Comparison of ENCODE assay signal across 8 mouse cellular contexts in the genomic region with DNA sequence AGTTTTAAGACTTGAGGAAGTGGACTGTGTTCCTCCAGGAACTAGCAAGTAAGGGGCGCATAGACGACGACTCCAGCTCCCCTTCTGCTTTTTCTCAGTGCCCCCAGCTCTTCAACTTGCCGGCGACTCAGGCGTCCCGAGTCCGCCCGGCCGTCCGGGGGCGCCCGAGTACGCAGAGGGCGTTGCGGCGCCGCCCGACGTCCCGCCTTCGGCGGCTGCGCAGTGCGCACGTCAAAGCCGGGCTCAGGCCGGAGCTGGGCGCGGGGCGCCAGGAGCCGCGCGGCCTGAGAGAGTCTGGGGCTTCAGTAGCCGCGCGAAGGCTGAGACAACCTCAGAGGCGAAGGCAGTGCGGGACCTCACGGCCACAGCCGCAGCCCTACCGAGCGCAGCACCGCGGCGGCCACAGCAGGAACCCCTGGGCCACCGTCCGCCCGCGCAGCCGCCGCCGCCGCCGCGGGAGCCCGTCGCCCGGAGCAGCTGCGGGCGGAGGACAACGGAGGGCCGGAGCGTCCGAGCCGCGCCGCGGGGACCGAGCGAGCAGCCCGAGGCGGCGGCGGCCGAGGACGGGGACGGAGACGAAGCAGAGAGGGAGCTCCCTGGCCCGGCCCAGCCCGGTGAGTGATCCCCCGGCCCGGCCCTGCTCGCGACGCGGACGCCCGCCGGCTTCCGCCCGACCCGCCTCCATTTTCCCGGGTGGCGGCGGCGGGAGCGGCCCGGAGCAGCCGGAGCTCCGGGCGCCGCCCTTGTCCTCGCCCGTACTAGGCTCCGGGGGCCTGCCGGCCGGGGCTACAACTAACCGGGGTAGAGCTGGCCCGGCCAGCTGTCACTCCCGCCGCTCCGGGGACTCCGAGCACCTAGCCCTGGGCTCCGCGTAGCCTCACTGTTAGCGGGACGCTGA. TPM values are rescaled to one million over a fixed set of nuclear protein-coding genes. Genes with fewer than 3 reads are reported as not detected.
DNase-seq lines count a peak whose midpoint lies in the region; ATAC-seq and TF ChIP-seq lines count a peak whose summit lies in the region.

A gene (plus strand): TSS at position 234 of the 898 bp plus-strand sequence.

- peak; percentile 51 for TF ChIP-seq CTCF in ES-Bruce4 (IDR thresholded peaks at IDR 0.05; ENCODE audit: low read depth, low read length)

- WGBS in forebrain, embryonic 14.5 days, result under 1% methylated on average over 93 of the region's 118 CpGs
- WGBS in neural tube, embryonic 15.5 days, result under 1% methylated on average over 78 of the region's 118 CpGs

- H3K4me2 ChIP-seq in forebrain, embryonic 14.5 days (ENCODE audit: low read length), result peak within 1 kb of the TSS; percentile 75
- peak within 1 kb of the TSS; percentile 67 for H3K4me2 ChIP-seq in neural tube, embryonic 15.5 days

- peak within 1 kb of the TSS; percentile 30; the same call in 1 of the 2 replicates for H3K27ac ChIP-seq in ES-Bruce4 (ENCODE audit: insufficient read depth, low read length)
- H3K27ac ChIP-seq in forebrain, embryonic 14.5 days (ENCODE audit: low read depth, low read length), result peak within 1 kb of the TSS; percentile 95
- H3K27ac ChIP-seq in neural tube, embryonic 15.5 days (replicated peaks), result peak within 1 kb of the TSS; percentile 94

- TF ChIP-seq POLR2A in ES-Bruce4 (IDR thresholded peaks at IDR 0.05; ENCODE audit: insufficient read depth, low read length), result peak; percentile 38

- intact Hi-C loops in heart, postnatal 14 days (cut with DNase I), result loop anchor here (2.0 kb wide), 1 partner anchor 49 kb away; no protein-coding TSS in a partner anchor

- H3K4me3 ChIP-seq in ES-Bruce4 (ENCODE audit: low read depth, low read length), result peak within 1 kb of the TSS; percentile 61
- peak within 1 kb of the TSS; percentile 96 for H3K4me3 ChIP-seq in forebrain, embryonic 14.5 days (ENCODE audit: low read depth, low read length)
- peak within 1 kb of the TSS; percentile 95 for H3K4me3 ChIP-seq in neural tube, embryonic 15.5 days (replicated peaks)

- peak; percentile 87 for ATAC-seq in cerebellum, adult (ENCODE audit: insufficient number of reproducible peaks, low FRiP score, low TSS enrichment)
- ATAC-seq in forebrain, embryonic 14.5 days, result peak; percentile 96
- ATAC-seq in neural tube, embryonic 15.5 days (ENCODE audit: low FRiP score), result peak; percentile 96

- peak; percentile 93 for DNase-seq in forebrain, embryonic 14.5 days (ENCODE audit: low spot score)
- DNase-seq in heart, postnatal 14 days, result peak; percentile 94 to 96
- DNase-seq in layer of hippocampus, adult 11-12 months (ENCODE audit: low spot score), result peak; percentile 86
- DNase-seq in lung, adult 18-20 months, result peak; percentile 85 to 88
- peak; percentile 90 for DNase-seq in testis, postnatal 14 days (ENCODE audit: low spot score)

- no peaks in the 10 kb centered on the region; the same call in 1 of the 2 replicates for H3K27me3 ChIP-seq in ES-Bruce4 (ENCODE audit: control insufficient read depth, insufficient read depth, low read length, poor library complexity, severe bottlenecking)
- H3K27me3 ChIP-seq in forebrain, embryonic 14.5 days (replicated peaks; ENCODE audit: control insufficient read depth, insufficient read depth, low read length), result no peaks in the 10 kb centered on the region
- H3K27me3 ChIP-seq in neural tube, embryonic 15.5 days (replicated peaks), result no peaks in the 10 kb centered on the region

- H3K9ac ChIP-seq in ES-Bruce4 (ENCODE audit: low read depth, poor library complexity, severe bottlenecking), result peak within 1 kb of the TSS; percentile 98
- H3K9ac ChIP-seq in forebrain, embryonic 14.5 days (ENCODE audit: low read length), result peak within 1 kb of the TSS; percentile 97
- peak within 1 kb of the TSS; percentile 92 for H3K9ac ChIP-seq in neural tube, embryonic 15.5 days (replicated peaks)

- TF ChIP-seq EP300 in ES-Bruce4 (IDR thresholded peaks at IDR 0.05; ENCODE audit: insufficient read depth, low read depth, low read length), result no peak

- no peaks in the 10 kb centered on the region for H3K9me3 ChIP-seq in ES-Bruce4 (replicated peaks; ENCODE audit: control insufficient read depth, insufficient read depth, low read length, poor library complexity, severe bottlenecking)
- no peaks in the 10 kb centered on the region for H3K9me3 ChIP-seq in forebrain, embryonic 14.5 days (replicated peaks; ENCODE audit: control insufficient read depth, low read length)
- no peaks in the 10 kb centered on the region for H3K9me3 ChIP-seq in neural tube, embryonic 15.5 days (replicated peaks)

- no peaks in the 10 kb centered on the region for H3K4me1 ChIP-seq in ES-Bruce4 (ENCODE audit: control insufficient read depth, insufficient read depth, low read length)
- peaks cover 6% of the 10 kb centered on the region for H3K4me1 ChIP-seq in forebrain, embryonic 14.5 days (ENCODE audit: control insufficient read depth, insufficient read depth, low read length)
- peaks cover 24% of the 10 kb centered on the region for H3K4me1 ChIP-seq in neural tube, embryonic 15.5 days

- H3K36me3 ChIP-seq in ES-Bruce4 (ENCODE audit: control insufficient read depth, insufficient read depth, low read length, poor library complexity, severe bottlenecking), result no peaks in the 10 kb centered on the region
- no peaks in the 10 kb centered on the region; the same call in 1 of the 2 replicates for H3K36me3 ChIP-seq in forebrain, embryonic 14.5 days (ENCODE audit: control insufficient read depth, insufficient read depth, low read length)
- H3K36me3 ChIP-seq in neural tube, embryonic 15.5 days, result no peaks in the 10 kb centered on the region

RNA-seq across cellular contexts. Expression of the gene that starts here (rescaled TPM):
- polyA plus RNA-seq in ES-Bruce4 (2011; ENCODE audit: insufficient read depth, insufficient read length, low read depth, missing spikeins), result 73.9 and 75.2 TPM in 2 replicates
- 62.9 and 74.3 TPM in 2 replicates for polyA plus RNA-seq in forebrain, embryonic 14.5 days (2014; fragmentation: Nextera tagmentation; extraction: Ambion mirVana)
- 100 to 1,000 TPM in 1 of 2 experiments, 10 to 100 TPM in 1; 93.5 to 101 TPM for total RNA-seq in heart, postnatal 14 days (2021)
- polyA plus RNA-seq in neural tube, embryonic 15.5 days (2015; fragmentation: Nextera tagmentation; extraction: Ambion mirVana), result 42.8 and 45.3 TPM in 2 replicates

Comparison
In these comparisons a context has a peak if more than half of its experiments do, and no peak if none do; other contexts are left out.
1. Peak in every context shown above with its lines: DNase-seq, ATAC-seq, H3K4me3 ChIP-seq and H3K27ac ChIP-seq.
2. H3K27ac ChIP-seq: peak in every context shown above with its lines; median percentile 95 in forebrain, embryonic 14.5 days; 94 in neural tube, embryonic 15.5 days; 30 in ES-Bruce4.